Mouse (Mus musculus): ENCODE results near the gene Pdcd1. TPM values are rescaled to one million over a fixed set of nuclear protein-coding genes. Genes with fewer than 3 reads are reported as not detected.

Gene Pdcd1
- polyA plus RNA-seq (2015; fragmentation: Nextera tagmentation; extraction: Ambion mirVana): not detected in 2 replicates

GRCm38 (mm10) chr1:94052373-94052772, at the start of gene Pdcd1:
Pdcd1 (minus strand) TSS chr1:94052553.
- Histone ChIP-seq H3K27me3 (ENCODE audit: control insufficient read depth, insufficient read depth, low read depth, low read length) (no peaks in the 10 kb centered on the region), H3K9ac (ENCODE audit: low read depth, low read length) (no peak within 1 kb of the TSS), H3K4me1 (ENCODE audit: control insufficient read depth, insufficient read depth, low read length) (no peaks in the 10 kb centered on the region), H3K4me2 (ENCODE audit: low read length) (no peak within 1 kb of the TSS), H3K9me3 (replicated peaks; ENCODE audit: control insufficient read depth, low read length, poor library complexity, severe bottlenecking) (no peaks in the 10 kb centered on the region), H3K27ac (ENCODE audit: low read length) (no peak within 1 kb of the TSS), H3K4me3 (ENCODE audit: low read depth, low read length) (no peak within 1 kb of the TSS), H3K36me3 (ENCODE audit: control insufficient read depth, insufficient read depth, low read length) (no peaks in the 10 kb centered on the region)
- ATAC-seq: no peak
- WGBS: 74% methylated on average over 6 of the region's 6 CpGs

- Histone ChIP-seq H3K27ac (ENCODE audit: low read length) (no peak overlapping the region), H3K27me3 (ENCODE audit: control insufficient read depth, insufficient read depth, low read depth, low read length) (no peaks in the 10 kb centered on the region), H3K36me3 (ENCODE audit: control insufficient read depth, insufficient read depth, low read length) (no peaks in the 10 kb centered on the region), H3K4me2 (ENCODE audit: low read length) (no peak overlapping the region), H3K9me3 (replicated peaks; ENCODE audit: control insufficient read depth, low read length, poor library complexity, severe bottlenecking) (no peaks in the 10 kb centered on the region), H3K4me1 (ENCODE audit: control insufficient read depth, insufficient read depth, low read length) (no peaks in the 10 kb centered on the region), H3K4me3 (ENCODE audit: low read depth, low read length) (no peak overlapping the region), H3K9ac (ENCODE audit: low read depth, low read length) (no peak overlapping the region)
- ATAC-seq: no peak
- WGBS: 92% methylated on average over 1 of the region's 1 CpGs
Measured at GRCm38 (mm10) chr1:94091788-94092187, 39.4 kb upstream of the Pdcd1 start.

- Histone ChIP-seq H3K9ac (ENCODE audit: low read depth, low read length) (no peak overlapping the region), H3K27me3 (ENCODE audit: control insufficient read depth, insufficient read depth, low read depth, low read length) (no peaks in the 10 kb centered on the region), H3K27ac (ENCODE audit: low read length) (no peak overlapping the region), H3K4me2 (ENCODE audit: low read length) (no peak overlapping the region), H3K4me1 (ENCODE audit: control insufficient read depth, insufficient read depth, low read length) (no peaks in the 10 kb centered on the region), H3K4me3 (ENCODE audit: low read depth, low read length) (no peak overlapping the region), H3K36me3 (ENCODE audit: control insufficient read depth, insufficient read depth, low read length) (no peaks in the 10 kb centered on the region), H3K9me3 (replicated peaks; ENCODE audit: control insufficient read depth, low read length, poor library complexity, severe bottlenecking) (no peaks in the 10 kb centered on the region)
- ATAC-seq: no peak
- WGBS: 88% methylated on average over 5 of the region's 5 CpGs
Measured at GRCm38 (mm10) chr1:94086311-94086898, 34.1 kb upstream of the Pdcd1 start.

GRCm38 (mm10) chr1:94085324-94086105, 33.2 kb upstream of the Pdcd1 start:
- peak; percentile 86 for ATAC-seq
- no peak overlapping the region for H3K27ac ChIP-seq (ENCODE audit: low read length)

GRCm38 (mm10) chr1:94081761-94082160, 29.4 kb upstream of the Pdcd1 start:
- H3K9ac ChIP-seq (ENCODE audit: low read depth, low read length): no peak overlapping the region
- no peak overlapping the region for H3K4me3 ChIP-seq (ENCODE audit: low read depth, low read length)
- no peaks in the 10 kb centered on the region for H3K4me1 ChIP-seq (ENCODE audit: control insufficient read depth, insufficient read depth, low read length)
- WGBS: 91% methylated on average over 6 of the region's 6 CpGs
- H3K9me3 ChIP-seq (replicated peaks; ENCODE audit: control insufficient read depth, low read length, poor library complexity, severe bottlenecking): no peaks in the 10 kb centered on the region
- no peaks in the 10 kb centered on the region for H3K36me3 ChIP-seq (ENCODE audit: control insufficient read depth, insufficient read depth, low read length)
- ATAC-seq: no peak
- H3K4me2 ChIP-seq (ENCODE audit: low read length): no peak overlapping the region
- H3K27me3 ChIP-seq (ENCODE audit: control insufficient read depth, insufficient read depth, low read depth, low read length): no peaks in the 10 kb centered on the region
- no peak overlapping the region for H3K27ac ChIP-seq (ENCODE audit: low read length)

More at GRCm38 (mm10) chr1:94085324-94086105, 33.2 kb upstream of the Pdcd1 start:
- H3K27me3 ChIP-seq (ENCODE audit: control insufficient read depth, insufficient read depth, low read depth, low read length): no peaks in the 10 kb centered on the region
- H3K4me1 ChIP-seq (ENCODE audit: control insufficient read depth, insufficient read depth, low read length): no peaks in the 10 kb centered on the region
- no peaks in the 10 kb centered on the region for H3K36me3 ChIP-seq (ENCODE audit: control insufficient read depth, insufficient read depth, low read length)
- no peak overlapping the region for H3K4me2 ChIP-seq (ENCODE audit: low read length)
- H3K9me3 ChIP-seq (replicated peaks; ENCODE audit: control insufficient read depth, low read length, poor library complexity, severe bottlenecking): no peaks in the 10 kb centered on the region
- no peak overlapping the region for H3K4me3 ChIP-seq (ENCODE audit: low read depth, low read length)
- H3K9ac ChIP-seq (ENCODE audit: low read depth, low read length): no peak overlapping the region
- WGBS: 69% methylated on average over 5 of the region's 5 CpGs

- Histone ChIP-seq H3K27me3 (ENCODE audit: control insufficient read depth, insufficient read depth, low read depth, low read length) (no peaks in the 10 kb centered on the region), H3K4me3 (ENCODE audit: low read depth, low read length) (no peak overlapping the region), H3K9ac (ENCODE audit: low read depth, low read length) (no peak overlapping the region; the same call in 1 of the 2 replicates), H3K4me2 (ENCODE audit: low read length) (no peak overlapping the region), H3K4me1 (ENCODE audit: control insufficient read depth, insufficient read depth, low read length) (no peaks in the 10 kb centered on the region), H3K36me3 (ENCODE audit: control insufficient read depth, insufficient read depth, low read length) (no peaks in the 10 kb centered on the region), H3K9me3 (replicated peaks; ENCODE audit: control insufficient read depth, low read length, poor library complexity, severe bottlenecking) (no peaks in the 10 kb centered on the region), H3K27ac (ENCODE audit: low read length) (no peak overlapping the region)
- WGBS: 57% methylated on average over 11 of the region's 11 CpGs
- ATAC-seq: no peak
Measured at GRCm38 (mm10) chr1:94081191-94081590, 28.8 kb upstream of the Pdcd1 start.

GRCm38 (mm10) chr1:94080718-94081117, 28.4 kb upstream of the Pdcd1 start:
- H3K36me3 ChIP-seq (ENCODE audit: control insufficient read depth, insufficient read depth, low read length): no peaks in the 10 kb centered on the region
- no peak overlapping the region for H3K27ac ChIP-seq (ENCODE audit: low read length)
- H3K4me2 ChIP-seq (ENCODE audit: low read length): no peak overlapping the region
- no peak for ATAC-seq
- no peaks in the 10 kb centered on the region for H3K9me3 ChIP-seq (replicated peaks; ENCODE audit: control insufficient read depth, low read length, poor library complexity, severe bottlenecking)
- H3K4me3 ChIP-seq (ENCODE audit: low read depth, low read length): no peak overlapping the region
- 53% methylated on average over 15 of the region's 15 CpGs for WGBS
- H3K4me1 ChIP-seq (ENCODE audit: control insufficient read depth, insufficient read depth, low read length): no peaks in the 10 kb centered on the region
- no peak overlapping the region for H3K9ac ChIP-seq (ENCODE audit: low read depth, low read length)
- H3K27me3 ChIP-seq (ENCODE audit: control insufficient read depth, insufficient read depth, low read depth, low read length): no peaks in the 10 kb centered on the region

- Histone ChIP-seq H3K27ac (ENCODE audit: low read length) (no peak overlapping the region), H3K27me3 (ENCODE audit: control insufficient read depth, insufficient read depth, low read depth, low read length) (no peaks in the 10 kb centered on the region), H3K9me3 (replicated peaks; ENCODE audit: control insufficient read depth, low read length, poor library complexity, severe bottlenecking) (no peaks in the 10 kb centered on the region), H3K4me1 (ENCODE audit: control insufficient read depth, insufficient read depth, low read length) (no peaks in the 10 kb centered on the region), H3K36me3 (ENCODE audit: control insufficient read depth, insufficient read depth, low read length) (no peaks in the 10 kb centered on the region), H3K4me3 (ENCODE audit: low read depth, low read length) (no peak overlapping the region), H3K4me2 (ENCODE audit: low read length) (no peak overlapping the region), H3K9ac (ENCODE audit: low read depth, low read length) (no peak overlapping the region)
- 4% methylated on average over 9 of the region's 9 CpGs for WGBS
- ATAC-seq: peak; percentile 95
Measured at GRCm38 (mm10) chr1:94078835-94079440, 26.6 kb upstream of the Pdcd1 start.

GRCm38 (mm10) chr1:94078314-94078713, 26.0 kb upstream of the Pdcd1 start:
- Histone ChIP-seq H3K9ac (ENCODE audit: low read depth, low read length) (no peak overlapping the region), H3K36me3 (ENCODE audit: control insufficient read depth, insufficient read depth, low read length) (no peaks in the 10 kb centered on the region), H3K4me2 (ENCODE audit: low read length) (no peak overlapping the region), H3K4me1 (ENCODE audit: control insufficient read depth, insufficient read depth, low read length) (no peaks in the 10 kb centered on the region), H3K4me3 (ENCODE audit: low read depth, low read length) (no peak overlapping the region), H3K9me3 (replicated peaks; ENCODE audit: control insufficient read depth, low read length, poor library complexity, severe bottlenecking) (no peaks in the 10 kb centered on the region), H3K27ac (ENCODE audit: low read length) (no peak overlapping the region), H3K27me3 (ENCODE audit: control insufficient read depth, insufficient read depth, low read depth, low read length) (no peaks in the 10 kb centered on the region)
- no peak for ATAC-seq
- 89% methylated on average over 3 of the region's 3 CpGs for WGBS

Data from midbrain, embryonic 16.5 days (tissue).